Mouse (Mus musculus) right cerebral cortex, postnatal 4 days (tissue): ENCODE measurements around the gene Dpf2.

Experiments used
- DNase-seq: peaks from one replicate; pipeline ENCODE4 v3.0.0-alpha.2; 2022

The Dpf2 gene

GRCm38 (mm10) chr19:5935691-5936090 lies 22.9 kb upstream of the Dpf2 start:
- no peak for DNase-seq

- DNase-seq: no peak
Observed at GRCm38 (mm10) chr19:5935266-5935665, 22.5 kb upstream of the Dpf2 start.

DNA sequence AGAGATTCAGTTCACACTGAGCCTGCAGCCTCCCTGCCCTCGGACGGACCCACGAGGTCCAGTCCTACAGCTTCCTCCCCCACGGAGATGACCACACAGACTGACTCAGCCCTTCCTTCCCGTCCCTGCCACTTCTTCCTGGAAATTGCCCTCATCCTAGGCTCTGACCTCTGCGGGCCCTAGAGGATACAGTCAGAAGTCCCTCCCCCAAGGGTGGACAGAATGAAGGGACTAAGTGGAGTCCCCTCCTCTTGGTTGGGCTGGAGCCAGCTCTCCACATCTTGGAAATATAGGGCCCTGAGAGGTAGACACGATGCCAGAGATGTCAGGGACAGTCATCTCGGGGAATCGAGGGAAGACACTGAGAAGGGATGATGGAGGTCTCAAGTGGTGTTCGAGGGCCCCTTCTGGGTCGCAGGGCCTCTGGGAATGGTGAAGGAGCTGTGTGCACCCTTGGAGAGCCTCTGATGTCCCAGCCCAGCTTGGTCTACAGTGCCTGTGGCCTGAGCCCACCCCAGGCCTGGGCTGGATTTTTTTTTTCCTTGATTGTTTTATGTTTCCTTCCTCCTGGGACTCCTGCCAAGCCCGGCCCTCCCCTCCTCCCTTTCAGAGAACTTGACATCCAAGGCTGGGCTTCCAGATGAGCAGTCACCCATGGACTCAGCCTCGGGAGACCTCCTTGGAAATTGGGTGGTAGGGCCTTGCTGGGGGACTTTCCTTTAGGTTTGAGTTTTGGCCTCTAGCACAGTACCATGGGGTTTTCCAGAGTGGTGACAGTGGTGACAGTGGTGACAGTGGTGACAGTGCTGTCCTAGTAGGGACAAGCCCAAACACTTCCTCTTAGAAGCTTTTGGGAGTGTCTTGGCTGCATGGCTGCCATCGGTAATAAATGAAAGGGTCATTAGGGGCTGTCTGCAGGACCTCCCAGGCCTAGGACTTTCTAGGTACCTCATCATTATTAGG lies 17.1 kb upstream of the Dpf2 start:
- peak; percentile 29 for DNase-seq

- DNase-seq: no peak
Observed at GRCm38 (mm10) chr19:5928546-5928945, 15.7 kb upstream of the Dpf2 start.

DNA sequence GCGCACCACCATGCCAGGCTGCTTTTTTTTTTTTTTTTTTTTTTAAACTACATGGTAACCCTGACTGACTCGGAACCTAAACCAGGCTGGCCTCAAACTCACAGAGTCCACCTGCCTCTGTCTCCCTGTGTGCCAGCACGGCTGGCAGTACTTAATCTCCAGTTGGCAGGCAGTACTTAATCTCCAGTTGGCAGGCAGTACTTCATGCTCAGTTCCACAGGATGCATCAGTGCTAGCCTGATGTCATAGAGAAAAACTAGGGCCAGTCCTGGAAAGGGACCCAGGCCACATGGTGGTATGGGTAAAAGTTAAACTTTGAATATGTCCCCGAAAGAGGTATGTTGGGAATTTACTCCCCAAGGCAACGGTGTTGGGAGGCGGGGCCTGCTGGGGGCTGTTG lies 15.3 kb upstream of the Dpf2 start:
- no peak for DNase-seq

GRCm38 (mm10) chr19:5927532-5927931 lies 14.7 kb upstream of the Dpf2 start:
- no peak for DNase-seq

DNA sequence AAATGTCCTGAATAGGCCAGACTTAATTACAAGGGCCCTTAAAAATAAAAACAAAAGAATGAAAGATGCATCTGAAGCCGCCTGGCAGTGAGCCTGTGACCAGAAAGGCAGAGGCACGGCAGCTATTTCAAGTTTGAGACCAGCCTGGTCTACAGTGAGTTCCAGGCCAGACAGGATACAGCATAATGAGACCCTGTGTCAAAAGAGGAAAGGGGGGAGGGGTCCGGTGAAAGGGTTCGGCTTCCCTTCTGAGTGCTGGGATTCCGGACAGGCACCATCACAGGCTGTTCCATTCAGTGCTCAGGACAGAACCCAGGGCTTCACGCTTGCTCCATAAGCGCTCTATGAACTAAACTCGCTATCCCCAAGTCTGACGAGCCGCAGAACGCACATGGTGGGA lies 14.2 kb upstream of the Dpf2 start:
- DNase-seq: no peak

- no peak for DNase-seq
Observed at GRCm38 (mm10) chr19:5925311-5925855, 12.6 kb upstream of the Dpf2 start.

DNA sequence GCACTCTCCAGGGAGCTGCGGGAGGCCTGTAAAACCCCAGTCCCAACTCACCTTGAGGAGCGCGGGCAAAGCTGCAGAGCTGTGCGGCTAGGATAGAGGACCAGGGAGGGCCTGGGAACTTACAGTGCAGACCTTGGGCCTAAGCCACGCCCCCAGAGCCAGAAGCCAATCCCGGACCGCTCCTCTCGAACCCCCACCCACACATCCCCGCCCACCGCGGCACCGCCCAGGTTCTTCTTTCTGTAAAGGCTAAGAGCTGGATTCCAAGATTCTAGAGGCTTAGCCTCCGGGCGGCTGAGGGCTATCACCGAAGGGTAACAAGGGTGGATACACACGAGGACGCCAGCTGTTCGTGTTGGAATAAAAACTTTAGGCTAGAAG lies 11.9 kb upstream of the Dpf2 start, which contains the start of gene Cdc42ep2:
Gene Cdc42ep2, minus strand, starts transcription at position 104 of the 381 bp plus-strand sequence.
- peak; percentile 92 for DNase-seq

GRCm38 (mm10) chr19:5923990-5924712 lies 11.3 kb upstream of the Dpf2 start:
- peak; percentile 100 for DNase-seq

DNA sequence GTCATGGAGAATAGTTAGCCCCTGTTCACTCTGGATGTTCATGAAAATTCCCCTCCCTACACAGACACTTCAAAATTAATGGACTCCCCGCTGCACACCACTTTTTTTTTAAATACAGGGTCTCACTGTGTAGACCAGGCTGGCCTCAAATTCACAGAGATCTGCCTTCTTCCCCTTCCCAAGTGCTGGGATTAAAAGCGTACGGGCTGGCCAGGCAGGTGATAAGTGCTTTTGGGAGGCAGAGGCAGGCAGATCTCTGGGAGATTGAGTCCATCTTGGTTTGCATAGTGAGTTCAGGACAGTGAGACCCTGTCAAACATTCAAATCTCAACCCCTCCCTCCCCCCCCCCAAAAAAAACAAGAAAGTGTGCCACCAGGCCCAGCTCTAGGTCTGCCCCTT lies 10.2 kb upstream of the Dpf2 start:
- no peak for DNase-seq

GRCm38 (mm10) chr19:5922119-5922942 lies 9.5 kb upstream of the Dpf2 start:
- no peak for DNase-seq

DNA sequence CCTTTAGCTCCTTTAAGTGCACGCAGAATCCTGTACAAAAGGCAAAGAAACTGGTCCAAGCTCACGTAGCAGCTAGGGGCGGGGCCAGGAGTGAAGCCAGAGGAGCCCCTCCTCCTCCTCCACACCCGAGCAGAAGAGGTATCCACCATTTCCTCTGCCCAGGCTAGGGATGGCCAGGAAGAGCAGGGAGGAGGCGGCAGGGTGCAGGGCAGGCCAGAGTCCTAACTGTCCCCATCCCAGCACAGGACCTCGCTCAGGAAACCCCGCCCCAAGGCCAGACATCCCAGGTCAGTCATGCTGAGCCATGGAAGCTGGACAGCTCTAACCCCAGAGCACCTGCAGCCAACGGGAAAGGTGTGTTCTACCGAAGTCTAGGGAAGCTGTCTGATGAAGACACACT lies 8.9 kb upstream of the Dpf2 start:
- DNase-seq: no peak

- peak; percentile 99 for DNase-seq
Observed at GRCm38 (mm10) chr19:5912103-5913006, 455 bp downstream of the Dpf2 start.

DNA sequence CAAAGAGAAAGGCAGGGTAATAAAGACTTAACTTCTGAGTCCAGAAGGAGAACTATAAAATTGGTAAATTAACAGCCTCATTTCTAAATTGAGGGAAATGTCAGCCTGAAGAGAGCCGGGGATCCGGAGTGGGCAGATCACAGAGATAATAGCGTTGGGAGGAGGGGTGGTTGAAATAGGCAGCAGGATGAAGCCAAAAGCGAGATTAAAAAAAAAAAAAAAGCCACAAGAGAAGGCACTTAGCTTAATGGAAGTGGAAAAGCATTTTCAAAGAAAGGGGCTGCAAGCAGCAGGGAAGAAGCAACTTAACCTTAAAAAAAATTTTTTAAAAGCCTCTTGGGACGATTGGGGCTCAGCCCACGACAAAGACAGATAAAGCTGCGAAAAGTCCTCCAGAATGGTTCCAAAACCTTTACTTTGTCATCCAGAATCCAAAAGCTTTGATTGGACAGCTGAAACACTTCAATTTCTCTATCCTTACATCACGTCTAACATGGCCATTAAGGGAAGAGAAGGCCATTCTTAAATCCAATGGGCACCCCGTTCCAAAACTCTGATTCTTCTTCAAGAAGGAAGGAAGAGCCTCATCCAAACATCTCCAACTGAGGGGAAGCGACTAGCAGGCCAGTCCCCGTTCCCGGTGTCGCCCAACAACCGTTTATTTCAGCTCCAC lies 1.2 kb downstream of the Dpf2 start:
- DNase-seq: no peak

- no peak for DNase-seq
Observed at GRCm38 (mm10) chr19:5910221-5910620, 2.6 kb downstream of the Dpf2 start.

DNA sequence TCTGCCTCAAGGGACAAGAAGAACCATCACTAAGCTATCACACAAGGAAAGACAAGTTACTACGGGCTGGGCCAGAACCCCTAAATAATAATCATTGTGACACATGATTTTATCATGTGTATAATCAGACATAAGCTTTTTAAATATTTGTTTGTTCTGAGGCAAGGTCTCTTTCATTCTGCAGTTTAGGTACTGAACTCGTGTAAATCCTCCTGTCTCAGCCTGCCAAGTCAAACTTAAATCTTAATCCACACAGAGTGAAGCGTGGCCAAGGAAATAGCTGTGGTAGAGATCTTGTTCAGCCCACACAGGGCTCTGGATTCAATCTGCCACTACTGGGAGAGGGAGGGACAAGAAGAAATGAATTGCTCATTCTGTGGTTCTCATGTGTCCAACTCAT lies 5.5 kb downstream of the Dpf2 start:
- no peak for DNase-seq

GRCm38 (mm10) chr19:5894002-5894678 lies 18.7 kb downstream of the Dpf2 start, which contains the start of gene Tigd3:
Tigd3 (minus strand) TSS chr19:5894149.
- peak; percentile 96 for DNase-seq

GRCm38 (mm10) chr19:5893282-5894001 lies 19.4 kb downstream of the Dpf2 start:
- no peak for DNase-seq

DNA sequence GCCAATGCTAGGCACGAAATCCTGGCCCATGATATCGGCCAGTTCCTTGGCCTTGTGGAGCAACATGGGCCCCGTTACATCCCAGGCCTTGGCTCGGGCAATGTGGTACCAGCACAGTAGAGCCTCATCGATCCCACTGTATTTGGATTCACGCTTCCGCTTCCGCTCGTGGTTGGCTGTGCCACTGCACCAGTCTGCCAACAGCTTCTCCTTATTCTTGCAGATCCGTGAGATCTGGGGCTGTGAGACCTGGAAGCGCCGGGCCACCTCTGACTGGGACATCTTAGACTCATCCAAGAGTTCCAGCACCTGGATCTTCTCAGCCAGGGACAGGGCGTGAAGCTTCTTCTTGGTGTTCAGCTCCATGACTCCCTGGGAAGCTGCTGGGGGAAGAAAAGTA lies 20.1 kb downstream of the Dpf2 start:
- DNase-seq: no peak
